Mouse (Mus musculus) MEL (cell line): ENCODE measurements around the gene Ddb2.

Source experiments
- CTCF ChIP-seq, 3 experiments: IDR thresholded peaks in 2 of 3; conservative IDR thresholded peaks in 1 of 3; 2 replicates each; pipeline ENCODE4 v1.5.1; 2011 to 2012; ENCODE audit warnings: low read length in 3 of 3, low read depth in 2 of 3, mild to moderate bottlenecking in 2 of 3, improper control_type of control experiment in 1 of 3, inconsistent platforms in 1 of 3, mixed read lengths in 1 of 3, moderate library complexity in 1 of 3; ENCODE audit not compliant: control insufficient read depth in 1 of 3, insufficient read depth in 1 of 3, poor library complexity in 1 of 3, severe bottlenecking in 1 of 3
- E2F4 ChIP-seq: IDR thresholded peaks from 2 replicates; pipeline ENCODE4 v1.6.1; 2011; ENCODE audit warnings: low read depth, low read length, improper control_type of control experiment, borderline replicate concordance
- EP300 ChIP-seq, 2 experiments: IDR thresholded peaks; 2 replicates each; pipeline ENCODE4 v1.6.1; 2011; ENCODE audit warnings: improper control_type of control experiment in 2 of 2, low read length in 2 of 2, low read depth in 1 of 2, mild to moderate bottlenecking in 1 of 2
- HCFC1 ChIP-seq: IDR thresholded peaks from 2 replicates; pipeline ENCODE4 v1.6.1; 2012; ENCODE audit warnings: low read depth, mild to moderate bottlenecking, inconsistent platforms, low read length, improper control_type of control experiment, moderate library complexity
- KAT2A ChIP-seq: conservative IDR thresholded peaks from 2 replicates; pipeline ENCODE4 v1.6.1; 2012; ENCODE audit warnings: low read depth, low read length, improper control_type of control experiment, inconsistent platforms
- MAX ChIP-seq: IDR thresholded peaks from 2 replicates; pipeline ENCODE4 v1.6.1; 2011; ENCODE audit warnings: low read length, improper control_type of control experiment
- MAZ ChIP-seq: IDR thresholded peaks from 2 replicates; pipeline ENCODE4 v1.6.1; 2012; ENCODE audit warnings: low read depth, mild to moderate bottlenecking, inconsistent platforms, low read length, improper control_type of control experiment
- MYB ChIP-seq: IDR thresholded peaks from 2 replicates; pipeline ENCODE4 v1.6.1; 2011; ENCODE audit warnings: mild to moderate bottlenecking, low read depth, low read length, improper control_type of control experiment
- NELFE ChIP-seq: IDR thresholded peaks from 2 replicates; pipeline ENCODE4 v1.6.1; 2011; ENCODE audit warnings: low read depth, low read length, improper control_type of control experiment
- POLR2A ChIP-seq, 2 experiments: IDR thresholded peaks; 2 replicates each; pipeline ENCODE4 v1.6.1; 2011 to 2012; ENCODE audit warnings: low read length in 2 of 2, mild to moderate bottlenecking in 2 of 2, control low read depth in 1 of 2, improper control_type of control experiment in 1 of 2, low read depth in 1 of 2, moderate library complexity in 1 of 2; ENCODE audit not compliant: control insufficient read depth in 1 of 2, insufficient read depth in 1 of 2, poor library complexity in 1 of 2
- POLR2AphosphoS2 ChIP-seq: IDR thresholded peaks from 2 replicates; pipeline ENCODE4 v1.6.1; 2011; ENCODE audit warnings: low read length, improper control_type of control experiment
- TBP ChIP-seq: IDR thresholded peaks from 2 replicates; pipeline ENCODE4 v1.8.0; 2011; ENCODE audit warnings: low read depth, low read length, improper control_type of control experiment
- USF2 ChIP-seq, 2 experiments: IDR thresholded peaks; 2 replicates each; pipeline ENCODE4 v1.6.1; 2011 to 2012; ENCODE audit warnings: improper control_type of control experiment in 2 of 2, low read length in 2 of 2, borderline replicate concordance in 1 of 2, inconsistent platforms in 1 of 2, low read depth in 1 of 2, mild to moderate bottlenecking in 1 of 2; ENCODE audit not compliant: insufficient read depth in 1 of 2
- ZMIZ1 ChIP-seq: IDR thresholded peaks from 2 replicates; pipeline ENCODE4 v1.6.1; 2012; ENCODE audit warnings: low read depth, mild to moderate bottlenecking, inconsistent platforms, low read length, improper control_type of control experiment, moderate library complexity

GRCm38 (mm10) chr2:91285885-91286505, 49.2 kb upstream of the Ddb2 start:
- TF ChIP-seq POLR2A (IDR thresholded peaks at IDR 0.05; ENCODE audit: control insufficient read depth in 1 of 2, insufficient read depth in 1 of 2, low read depth in 1 of 2, low read length in 2 of 2, poor library complexity in 1 of 2) (no peak), ZMIZ1 (no peak), MAX (no peak), TBP (peak; percentile 45; the same call in 1 of the 2 replicates), POLR2AphosphoS2 (no peak), CTCF (IDR thresholded peaks at IDR 0.05 in 2 of 3, conservative IDR thresholded peaks at IDR 0.05 in 1 of 3; ENCODE audit: control insufficient read depth in 1 of 3, insufficient read depth in 1 of 3, low read depth in 2 of 3, low read length in 3 of 3, poor library complexity in 1 of 3, severe bottlenecking in 1 of 3) (peak; percentile 84 to 96 (median 86)), MYB (no peak), MAZ (no peak), EP300 (IDR thresholded peaks at IDR 0.05; ENCODE audit: low read depth in 1 of 2, low read length in 2 of 2) (no peak), NELFE (no peak), KAT2A (no peak), E2F4 (no peak), USF2 (IDR thresholded peaks at IDR 0.05; ENCODE audit: borderline replicate concordance in 1 of 2, insufficient read depth in 1 of 2, low read depth in 1 of 2, low read length in 2 of 2) (no peak), HCFC1 (no peak)
